Mouse (Mus musculus) liver, embryonic 14 days (tissue): ENCODE measurements around the gene Sntg2. TPM values are rescaled to one million over a fixed set of nuclear protein-coding genes. Genes with fewer than 3 reads are reported as not detected.

Source experiments
- polyA plus RNA-seq: library from polyadenylated mRNA; depleted of rRNA; stranded (reverse); fragments of >200 nt; gene quantifications from 2 replicates; pipeline ENCODE4 v1.2.3, GENCODE M21; 2012; rRNA removed

Sntg2 gene
- 0.03 and 0.05 TPM in 2 replicates for polyA plus RNA-seq

DNA sequence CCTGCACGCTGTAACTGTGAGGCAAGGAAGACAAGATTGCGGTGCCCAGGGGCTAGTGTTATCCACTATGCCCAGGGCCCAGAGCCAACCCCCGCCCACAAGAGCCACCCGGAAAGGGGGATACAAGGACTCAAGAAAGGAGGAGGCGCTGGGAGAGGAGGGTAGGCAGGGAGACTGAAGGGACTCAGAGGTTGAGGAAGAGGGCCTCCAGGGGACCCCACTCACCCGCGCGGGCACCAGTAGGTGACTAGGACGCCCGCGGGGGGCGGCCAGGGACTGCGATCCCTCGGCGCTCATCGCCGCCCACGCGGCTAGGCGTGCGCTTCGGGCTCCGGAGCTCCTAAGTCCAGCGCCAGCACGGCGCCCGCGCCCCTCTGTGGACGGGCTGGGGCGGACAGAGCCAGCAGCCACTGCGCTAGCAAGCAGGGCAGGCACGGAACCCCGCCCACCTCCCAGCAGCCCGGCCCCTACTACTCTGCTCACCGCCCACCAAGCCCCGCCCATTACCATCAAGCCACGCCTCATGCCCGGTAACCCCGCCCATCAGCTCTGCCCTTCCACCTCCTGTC, at the start of gene Sntg2:
TSS of gene Sntg2 (minus strand) at position 443 of the 569 bp plus-strand sequence.

DNA sequence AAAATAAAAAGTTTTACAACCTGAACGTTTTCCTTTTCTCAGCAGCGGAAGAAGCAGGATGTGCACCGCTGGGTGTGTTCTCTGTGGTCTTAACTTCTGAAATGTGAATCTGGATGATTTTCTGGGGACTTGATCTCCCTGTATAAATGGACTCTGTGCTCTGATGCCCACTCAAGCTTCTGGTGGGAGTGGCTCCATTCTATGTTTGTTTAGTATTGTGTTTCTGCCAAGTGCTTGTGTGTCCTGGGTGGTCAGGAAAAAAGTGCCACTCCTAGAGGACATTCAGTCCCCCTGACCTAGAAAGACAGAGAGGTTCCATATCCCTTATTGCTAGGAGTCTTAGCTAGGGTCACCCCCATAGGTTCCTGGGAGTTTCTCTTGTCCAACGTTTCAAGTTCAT, 240.7 kb downstream of the Sntg2 start, which contains the start of gene Tpo:
TSS of gene Tpo (minus strand) at position 101 of the 400 bp plus-strand sequence.

Other genes with a start within 250 kb of the Sntg2 start
- gene Tpo, start 240.8 kb downstream of the Sntg2 start, polyA plus RNA-seq = not detected in 2 replicates
- gene Tmem18, start 211.1 kb upstream of the Sntg2 start, polyA plus RNA-seq = 5.5 and 6.6 TPM in 2 replicates